Mouse (Mus musculus) embryonic facial prominence, embryonic 13.5 days (tissue): ENCODE data around the gene Mcat. TPM values are rescaled to one million over a fixed set of nuclear protein-coding genes. Genes with fewer than 3 reads are reported as not detected.

ENCODE experiments used
- ATAC-seq: fragments of 200-750 bp; cut with Nextera tagmentation; 2 replicates; pipeline ENCODE4 v1.8.0; 2017; ENCODE audit warnings: low read depth; ENCODE audit not compliant: insufficient number of reproducible peaks, insufficient read depth, low FRiP score, low TSS enrichment
- H3K27ac ChIP-seq: fragments of 300-500 bp; sonication (generic); 2 replicates; pipeline ENCODE4 v1.5.1; 2015; ENCODE audit warnings: moderate library complexity, mild to moderate bottlenecking, inconsistent platforms
- H3K27me3 ChIP-seq: fragments of 300-500 bp; sonication (generic); 2 replicates; pipeline ENCODE4 v1.6.1; 2015; ENCODE audit warnings: mild to moderate bottlenecking, inconsistent platforms
- H3K36me3 ChIP-seq: fragments of 300-500 bp; sonication (generic); 2 replicates; pipeline ENCODE4 v1.6.1; 2015; ENCODE audit warnings: mild to moderate bottlenecking, inconsistent platforms
- H3K4me1 ChIP-seq: fragments of 300-500 bp; sonication (generic); 2 replicates; pipeline ENCODE4 v1.6.1; 2015; ENCODE audit warnings: inconsistent platforms
- H3K4me2 ChIP-seq: fragments of 300-500 bp; sonication (generic); 2 replicates; pipeline ENCODE4 v1.6.1; 2015; ENCODE audit warnings: moderate library complexity, mild to moderate bottlenecking, inconsistent platforms
- H3K4me3 ChIP-seq: fragments of 300-500 bp; sonication (generic); 2 replicates; pipeline ENCODE4 v1.5.1; 2015; ENCODE audit warnings: mild to moderate bottlenecking, inconsistent platforms
- H3K9ac ChIP-seq: fragments of 300-500 bp; sonication (generic); 2 replicates; pipeline ENCODE4 v1.6.1; 2015; ENCODE audit warnings: mild to moderate bottlenecking, inconsistent platforms
- H3K9me3 ChIP-seq: fragments of 300-500 bp; sonication (generic); 2 replicates; pipeline ENCODE4 v1.6.1; 2016; ENCODE audit warnings: inconsistent platforms
- WGBS: fragments of 180-500 bp; shearing (Covaris S2); methylation state at CpG from one replicate; pipeline ENCODE4 v1.1.7; 2015; ENCODE audit warnings: mixed read lengths; 5-methylcytosine and 5-hydroxymethylcytosine counted together
- polyA plus RNA-seq: library from polyadenylated mRNA; unstranded; fragments of >200 nt; fragmentation: Nextera tagmentation; extraction: Ambion mirVana; gene quantifications from 2 replicates; pipeline ENCODE4 v1.2.1, GENCODE M21; 2015

Mcat gene
- polyA plus RNA-seq = 39.2 and 41.8 TPM in 2 replicates

- peak; percentile 60 for ATAC-seq
- WGBS = 1% methylated on average over 28 of the region's 28 CpGs
- no peaks in the 10 kb centered on the region for H3K9me3 ChIP-seq
- H3K27me3 ChIP-seq = 0 out of 2 replicates have a peak, but pooled peaks cover 3% of the 10 kb centered on the region
- peak within 1 kb of the TSS; percentile 69 for H3K27ac ChIP-seq
- H3K36me3 ChIP-seq = no peaks in the 10 kb centered on the region
- H3K4me2 ChIP-seq = peak within 1 kb of the TSS; percentile 95
- H3K9ac ChIP-seq = peak within 1 kb of the TSS; percentile 75
- peak within 1 kb of the TSS; percentile 48 for H3K4me3 ChIP-seq
- H3K4me1 ChIP-seq = peaks cover 23% of the 10 kb centered on the region
Measured at GRCm38 (mm10) chr15:83563327-83563856, at the start of gene Mcat, which contains the start of gene Tspo. Gene Mcat, minus strand, starts transcription at chr15:83563787. Gene Tspo, plus strand, starts transcription at chr15:83563592.

GRCm38 (mm10) chr15:83607115-83607802 lies 43.7 kb upstream of the Mcat start:
- no peak for ATAC-seq
- no peaks in the 10 kb centered on the region for H3K9me3 ChIP-seq
- H3K4me3 ChIP-seq = no peak overlapping the region
- H3K36me3 ChIP-seq = peaks cover 8% of the 10 kb centered on the region; the same call in 1 of the 2 replicates
- 54% methylated on average over 15 of the region's 15 CpGs for WGBS
- H3K4me2 ChIP-seq = no peak overlapping the region
- H3K27ac ChIP-seq = no peak overlapping the region
- H3K9ac ChIP-seq = no peak overlapping the region
- H3K27me3 ChIP-seq = no peaks in the 10 kb centered on the region
- H3K4me1 ChIP-seq = peaks cover 7% of the 10 kb centered on the region; the same call in 1 of the 2 replicates

- H3K27me3 ChIP-seq = no peaks in the 10 kb centered on the region
- no peak overlapping the region for H3K27ac ChIP-seq
- H3K4me1 ChIP-seq = peaks cover 7% of the 10 kb centered on the region; the same call in 1 of the 2 replicates
- 90% methylated on average over 8 of the region's 8 CpGs for whole genome bisulfite sequencing
- no peak overlapping the region for H3K9ac ChIP-seq
- no peak overlapping the region for H3K4me2 ChIP-seq
- ATAC-seq = no peak
- 0 out of 2 replicates have a peak, but pooled peaks cover 2% of the 10 kb centered on the region for H3K36me3 ChIP-seq
- H3K4me3 ChIP-seq = no peak overlapping the region
- no peaks in the 10 kb centered on the region for H3K9me3 ChIP-seq
Measured at GRCm38 (mm10) chr15:83606700-83607099, 43.1 kb upstream of the Mcat start.

- Histone ChIP-seq H3K9ac (no peak overlapping the region), H3K9me3 (no peaks in the 10 kb centered on the region), H3K27ac (no peak overlapping the region), H3K4me2 (no peak overlapping the region), H3K27me3 (no peaks in the 10 kb centered on the region), H3K36me3 (0 out of 2 replicates have a peak, but pooled peaks cover 2% of the 10 kb centered on the region), H3K4me3 (no peak overlapping the region), H3K4me1 (peaks cover 7% of the 10 kb centered on the region; the same call in 1 of the 2 replicates)
- ATAC-seq = no peak
- 91% methylated on average over 11 of the region's 11 CpGs for WGBS
Measured at GRCm38 (mm10) chr15:83606216-83606615, 42.6 kb upstream of the Mcat start.

- H3K27me3 ChIP-seq = no peaks in the 10 kb centered on the region
- no peak overlapping the region for H3K9ac ChIP-seq
- no peak overlapping the region for H3K4me2 ChIP-seq
- 0 out of 2 replicates have a peak, but pooled peaks cover 2% of the 10 kb centered on the region for H3K36me3 ChIP-seq
- H3K4me3 ChIP-seq = no peak overlapping the region
- 95% methylated on average over 7 of the region's 7 CpGs for WGBS
- no peak for ATAC-seq
- H3K27ac ChIP-seq = no peak overlapping the region
- peaks cover 7% of the 10 kb centered on the region; the same call in 1 of the 2 replicates for H3K4me1 ChIP-seq
- no peaks in the 10 kb centered on the region for H3K9me3 ChIP-seq
Measured at GRCm38 (mm10) chr15:83603426-83603825, 39.8 kb upstream of the Mcat start.

GRCm38 (mm10) chr15:83603046-83603396 lies 39.4 kb upstream of the Mcat start:
- H3K9me3 ChIP-seq = no peaks in the 10 kb centered on the region
- WGBS = 100% methylated on average over 1 of the region's 1 CpGs
- H3K27ac ChIP-seq = 0 out of 2 replicates have a peak overlapping the region, but pooled peaks have one; percentile 12
- no peaks in the 10 kb centered on the region for H3K36me3 ChIP-seq
- no peak overlapping the region for H3K9ac ChIP-seq
- no peak for ATAC-seq
- H3K4me1 ChIP-seq = peaks cover 7% of the 10 kb centered on the region; the same call in 1 of the 2 replicates
- H3K4me3 ChIP-seq = no peak overlapping the region
- H3K4me2 ChIP-seq = no peak overlapping the region
- no peaks in the 10 kb centered on the region for H3K27me3 ChIP-seq

- H3K9me3 ChIP-seq = no peaks in the 10 kb centered on the region
- ATAC-seq = no peak
- no peak overlapping the region for H3K4me3 ChIP-seq
- H3K4me2 ChIP-seq = no peak overlapping the region
- H3K27me3 ChIP-seq = no peaks in the 10 kb centered on the region
- H3K4me1 ChIP-seq = peaks cover 7% of the 10 kb centered on the region; the same call in 1 of the 2 replicates
- 0 out of 2 replicates have a peak overlapping the region, but pooled peaks have one; percentile 12 for H3K27ac ChIP-seq
- H3K36me3 ChIP-seq = no peaks in the 10 kb centered on the region
- WGBS = 65% methylated on average over 13 of the region's 13 CpGs
- H3K9ac ChIP-seq = no peak overlapping the region
Measured at GRCm38 (mm10) chr15:83602372-83603045, 38.9 kb upstream of the Mcat start.

GRCm38 (mm10) chr15:83601185-83601584 lies 37.6 kb upstream of the Mcat start:
- Histone ChIP-seq H3K4me3 (no peak overlapping the region), H3K36me3 (no peaks in the 10 kb centered on the region), H3K9ac (no peak overlapping the region), H3K9me3 (no peaks in the 10 kb centered on the region), H3K27me3 (no peaks in the 10 kb centered on the region), H3K4me1 (peaks cover 7% of the 10 kb centered on the region; the same call in 1 of the 2 replicates), H3K27ac (no peak overlapping the region), H3K4me2 (no peak overlapping the region)
- ATAC-seq = no peak
- WGBS = 75% methylated on average over 4 of the region's 4 CpGs

GRCm38 (mm10) chr15:83596833-83597232 lies 33.2 kb upstream of the Mcat start:
- WGBS = 82% methylated on average over 4 of the region's 4 CpGs

GRCm38 (mm10) chr15:83595364-83595711 lies 31.8 kb upstream of the Mcat start:
- no peaks in the 10 kb centered on the region for H3K27me3 ChIP-seq
- peak overlapping the region; percentile 87 for H3K9ac ChIP-seq
- 33% methylated on average over 7 of the region's 7 CpGs for WGBS
- no peaks in the 10 kb centered on the region for H3K9me3 ChIP-seq
- peak overlapping the region; percentile 83 for H3K4me3 ChIP-seq
- peak overlapping the region; percentile 87 for H3K4me2 ChIP-seq
- peaks cover 18% of the 10 kb centered on the region for H3K4me1 ChIP-seq
- H3K27ac ChIP-seq = no peak overlapping the region
- ATAC-seq = no peak
- H3K36me3 ChIP-seq = no peaks in the 10 kb centered on the region

More at GRCm38 (mm10) chr15:83596833-83597232, 33.2 kb upstream of the Mcat start:
- Histone ChIP-seq H3K4me3 (no peak overlapping the region), H3K4me1 (peaks cover 18% of the 10 kb centered on the region), H3K9ac (no peak overlapping the region), H3K36me3 (no peaks in the 10 kb centered on the region), H3K27me3 (no peaks in the 10 kb centered on the region), H3K27ac (no peak overlapping the region), H3K4me2 (no peak overlapping the region), H3K9me3 (no peaks in the 10 kb centered on the region)
- no peak for ATAC-seq

GRCm38 (mm10) chr15:83594513-83595363 lies 31.2 kb upstream of the Mcat start, which contains the start of gene Ttll12:
Gene Ttll12, minus strand, starts transcription at chr15:83595157.
- peak within 1 kb of the TSS; percentile 87 for H3K9ac ChIP-seq
- peak within 1 kb of the TSS; percentile 64; the same call in 1 of the 2 replicates for H3K27ac ChIP-seq
- no peaks in the 10 kb centered on the region for H3K9me3 ChIP-seq
- H3K4me3 ChIP-seq = peak within 1 kb of the TSS; percentile 83
- WGBS = under 1% methylated on average over 68 of the region's 68 CpGs
- H3K4me2 ChIP-seq = peak within 1 kb of the TSS; percentile 87
- H3K36me3 ChIP-seq = no peaks in the 10 kb centered on the region
- ATAC-seq = peak; percentile 87
- no peaks in the 10 kb centered on the region for H3K27me3 ChIP-seq
- H3K4me1 ChIP-seq = peaks cover 18% of the 10 kb centered on the region
